Mouse (Mus musculus) kidney, adult 2 months (tissue): ENCODE measurements at regions not wholly inside any gene's neighbourhood (a gene's known extent, or its start where the extent isn't known, plus 50 kb on each side); places are given as distances from the start of the nearest gene placed in this dataset.

ENCODE experiments used
- DNase-seq: peaks from one replicate; pipeline ENCODE4 v3.0.0; 2021
- H3K27ac ChIP-seq: fragments of 200-500 bp; 2 replicates; pipeline ENCODE4 v1.5.1; 2012; ENCODE audit warnings: low read depth, low read length, control low read depth, inconsistent platforms; ENCODE audit not compliant: insufficient read depth
- H3K27me3 ChIP-seq: fragments of 200-500 bp; replicated peaks from 2 replicates; pipeline ENCODE4 v1.6.1; 2012; ENCODE audit warnings: mild to moderate bottlenecking, moderate library complexity, low read length, inconsistent platforms; ENCODE audit not compliant: control insufficient read depth, insufficient read depth
- H3K36me3 ChIP-seq: fragments of 200-500 bp; 2 replicates; pipeline ENCODE4 v1.6.1; 2012; ENCODE audit warnings: mild to moderate bottlenecking, moderate library complexity, low read length, inconsistent platforms; ENCODE audit not compliant: control insufficient read depth, insufficient read depth
- H3K4me1 ChIP-seq: fragments of 200-500 bp; 2 replicates; pipeline ENCODE4 v1.6.1; 2011; ENCODE audit warnings: low read length; ENCODE audit not compliant: control insufficient read depth, insufficient read depth
- H3K4me3 ChIP-seq: fragments of 200-500 bp; 2 replicates; pipeline ENCODE4 v1.5.1; 2011; ENCODE audit warnings: mild to moderate bottlenecking, low read depth, low read length, control low read depth; ENCODE audit not compliant: insufficient read depth
- CTCF ChIP-seq: fragments of 200-500 bp; conservative IDR thresholded peaks from 2 replicates; pipeline ENCODE4 v1.5.1; 2011; ENCODE audit warnings: low read depth, mild to moderate bottlenecking, control low read depth, low read length, moderate library complexity, mixed read lengths; ENCODE audit not compliant: insufficient read depth, insufficient read length
- POLR2A ChIP-seq: fragments of 200-500 bp; IDR thresholded peaks from one replicate; pipeline ENCODE4 v1.6.1; 2011; ENCODE audit warnings: low read depth, low read length, control low read depth
- WGBS: fragments of 180-500 bp; shearing (Covaris S2); methylation state at CpG from one replicate; pipeline ENCODE4 v1.1.7; 2018; 5-methylcytosine and 5-hydroxymethylcytosine counted together

- TF ChIP-seq POLR2A (no peak), CTCF (no peak)
- no peak for DNase-seq
- 64% methylated on average over 7 of the region's 7 CpGs for WGBS
- Histone ChIP-seq H3K27ac (no peak overlapping the region), H3K4me1 (peaks cover 27% of the 10 kb centered on the region), H3K4me3 (no peak overlapping the region), H3K27me3 (no peaks in the 10 kb centered on the region), H3K36me3 (no peaks in the 10 kb centered on the region)
These were observed 62.9 kb upstream of the Arhgap5 start for GRCm38 (mm10) chr12:52440868-52441365.

GRCm38 (mm10) chr12:52442337-52442736, 61.4 kb upstream of the Arhgap5 start:
- 71% methylated on average over 5 of the region's 5 CpGs for WGBS
- H3K27ac ChIP-seq, result peak overlapping the region; percentile 88
- TF ChIP-seq CTCF, result no peak
- no peak for TF ChIP-seq POLR2A
- H3K4me3 ChIP-seq, result no peak overlapping the region
- no peaks in the 10 kb centered on the region for H3K27me3 ChIP-seq
- DNase-seq, result peak; percentile 54
- H3K4me1 ChIP-seq, result peaks cover 37% of the 10 kb centered on the region
- H3K36me3 ChIP-seq, result no peaks in the 10 kb centered on the region

GRCm38 (mm10) chr12:52445731-52446130, 58.0 kb upstream of the Arhgap5 start:
- H3K4me1 ChIP-seq, result peaks cover 30% of the 10 kb centered on the region
- H3K36me3 ChIP-seq, result no peaks in the 10 kb centered on the region
- no peaks in the 10 kb centered on the region for H3K27me3 ChIP-seq
- 19% methylated on average over 2 of the region's 2 CpGs for WGBS
- H3K27ac ChIP-seq, result peak overlapping the region; percentile 98
- H3K4me3 ChIP-seq, result no peak overlapping the region
- TF ChIP-seq CTCF, result no peak
- TF ChIP-seq POLR2A, result no peak
- peak; percentile 79 for DNase-seq

- H3K27ac ChIP-seq, result peak overlapping the region; percentile 100
- no peaks in the 10 kb centered on the region for H3K27me3 ChIP-seq
- 43% methylated on average over 7 of the region's 7 CpGs for WGBS
- no peaks in the 10 kb centered on the region for H3K36me3 ChIP-seq
- H3K4me3 ChIP-seq, result no peak overlapping the region
- peaks cover 27% of the 10 kb centered on the region for H3K4me1 ChIP-seq
- TF ChIP-seq POLR2A, result no peak
- TF ChIP-seq CTCF, result no peak
- peak; percentile 95 for DNase-seq
These were observed 57.3 kb upstream of the Arhgap5 start for GRCm38 (mm10) chr12:52446501-52446900.

GRCm38 (mm10) chr12:52447482-52447881, 56.3 kb upstream of the Arhgap5 start:
- WGBS, result 92% methylated on average over 5 of the region's 5 CpGs
- Histone ChIP-seq H3K4me1 (peaks cover 22% of the 10 kb centered on the region), H3K36me3 (no peaks in the 10 kb centered on the region), H3K27me3 (no peaks in the 10 kb centered on the region), H3K4me3 (no peak overlapping the region), H3K27ac (peak overlapping the region; percentile 100)
- no peak for TF ChIP-seq POLR2A
- no peak for TF ChIP-seq CTCF
- no peak for DNase-seq

- TF ChIP-seq POLR2A (no peak), CTCF (no peak)
- Histone ChIP-seq H3K4me1 (peaks cover 20% of the 10 kb centered on the region), H3K36me3 (no peaks in the 10 kb centered on the region), H3K27ac (peak overlapping the region; percentile 100), H3K4me3 (no peak overlapping the region), H3K27me3 (no peaks in the 10 kb centered on the region)
- peak; percentile 96 for DNase-seq
- WGBS, result 20% methylated on average over 1 of the region's 1 CpGs
These were observed 55.6 kb upstream of the Arhgap5 start for GRCm38 (mm10) chr12:52448218-52448617.

- Histone ChIP-seq H3K27me3 (no peaks in the 10 kb centered on the region), H3K4me3 (no peak overlapping the region), H3K4me1 (no peaks in the 10 kb centered on the region), H3K36me3 (no peaks in the 10 kb centered on the region), H3K27ac (no peak overlapping the region)
- no peak for DNase-seq
- TF ChIP-seq CTCF (no peak), POLR2A (no peak)
- 91% methylated on average over 5 of the region's 5 CpGs for WGBS
These were observed 49.9 kb upstream of the Arhgap5 start for GRCm38 (mm10) chr12:52453890-52454289.
